Mouse (Mus musculus) erythroblast, embryonic 14.5 days (primary cell): ENCODE results near the gene Ccpg1os.

Experiments
- GATA1 ChIP-seq: IDR thresholded peaks from 2 replicates; pipeline ENCODE4 v1.6.1; 2012; ENCODE audit warnings: low read length, inconsistent platforms, mixed read lengths
- TAL1 ChIP-seq: IDR thresholded peaks from 3 replicates; pipeline ENCODE4 v1.6.1; 2012; ENCODE audit warnings: low read length, inconsistent platforms, mixed read lengths

DNA sequence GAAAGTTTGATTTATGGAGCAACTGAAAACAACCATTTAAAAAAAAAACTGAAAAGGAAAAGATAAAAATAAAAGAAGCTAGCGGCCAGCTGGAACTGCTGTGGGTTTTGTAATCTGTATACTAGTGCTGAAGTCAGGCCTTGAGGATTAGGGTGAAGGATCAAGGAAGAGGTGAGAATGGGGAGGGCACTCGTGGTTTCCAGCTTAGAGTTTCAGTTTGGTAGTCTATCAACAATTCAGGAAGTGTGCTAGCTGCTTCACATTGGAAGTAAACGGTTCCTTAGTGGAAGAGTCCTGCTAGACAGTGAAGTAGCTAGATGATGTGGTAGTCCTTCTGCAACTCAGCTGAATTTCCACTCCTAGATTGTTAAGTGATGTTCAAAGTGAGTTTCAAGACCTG, 23.2 kb upstream of the Ccpg1os start:
- no peak for TF ChIP-seq TAL1
- TF ChIP-seq GATA1 = no peak
